Mouse (Mus musculus): Measurements from ENCODE around the gene Krtap1-5.
A peak's percentile ranks its signal among the peaks of the same experiment; 100 is the strongest.

The Krtap1-5 gene

DNA sequence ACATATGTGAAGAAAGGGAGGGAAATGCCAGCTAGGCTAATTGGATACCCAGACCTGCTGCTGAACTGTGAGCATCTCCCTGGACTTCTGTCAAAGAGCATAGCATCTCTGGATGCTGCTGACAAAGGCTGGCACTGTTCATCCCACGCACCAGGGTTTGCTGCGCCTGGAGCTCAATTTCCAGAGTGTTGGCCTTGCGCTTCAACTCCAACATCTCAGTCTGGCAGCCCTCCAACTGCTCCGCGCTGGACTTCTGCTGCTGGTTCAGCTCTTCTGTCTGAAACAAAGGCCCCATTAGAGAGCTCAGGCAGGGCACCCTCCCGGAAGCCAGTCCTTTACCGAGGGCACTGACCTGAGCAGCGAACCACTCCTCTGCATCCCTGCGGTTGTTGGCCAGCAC, 41.1 kb downstream of the Krtap1-5 start:
- DNase-seq: peak; percentile 65
